Mouse (Mus musculus) frontal cortex, adult 2 months (tissue): ENCODE data around the gene Axdnd1. TPM values are rescaled to one million over a fixed set of nuclear protein-coding genes. Genes with fewer than 3 reads are reported as not detected.
"Not testable (repeated sequence)": the region's sequence is repeated elsewhere in the genome, so short reads cannot be mapped to it uniquely, and the experiment has no call there.

ENCODE experiments used
- DNase-seq, 2 experiments: peaks; one replicate each; pipeline ENCODE4 v3.0.0; 2022; ENCODE audit warnings: low spot score in 1 of 2; ENCODE audit errors: extremely low spot score in 1 of 2
- polyA plus RNA-seq: library from polyadenylated mRNA; depleted of rRNA; stranded (reverse); fragments of >200 nt; gene quantifications from 2 replicates; pipeline ENCODE4 v1.2.3, GENCODE M21; 2012

Axdnd1 gene
- polyA plus RNA-seq, 1 experiment: 0.84 TPM

GRCm38 (mm10) chr1:156437726-156438125 is 16.8 kb upstream of the Axdnd1 start:
- DNase-seq: no peak

- DNase-seq: no peak
Observed at GRCm38 (mm10) chr1:156437016-156437708, 16.2 kb upstream of the Axdnd1 start.

GRCm38 (mm10) chr1:156433497-156433896 is 12.5 kb upstream of the Axdnd1 start:
- DNase-seq: no peak

GRCm38 (mm10) chr1:156432498-156432897 is 11.5 kb upstream of the Axdnd1 start:
- no peak for DNase-seq

GRCm38 (mm10) chr1:156428434-156428833 is 7.5 kb upstream of the Axdnd1 start:
- no peak for DNase-seq

- DNase-seq: no peak
Observed at GRCm38 (mm10) chr1:156425746-156426145, 4.8 kb upstream of the Axdnd1 start.

GRCm38 (mm10) chr1:156424054-156424453 is 3.1 kb upstream of the Axdnd1 start:
- no peak for DNase-seq

GRCm38 (mm10) chr1:156423493-156423892 is 2.5 kb upstream of the Axdnd1 start:
- no peak for DNase-seq

GRCm38 (mm10) chr1:156422856-156423255 is 1.9 kb upstream of the Axdnd1 start:
- DNase-seq: no peak

- peak in 1 of 2 experiments; percentile 75 for DNase-seq
Observed at GRCm38 (mm10) chr1:156418170-156418569, 2.8 kb downstream of the Axdnd1 start.

GRCm38 (mm10) chr1:156408521-156408920 is 12.4 kb downstream of the Axdnd1 start:
- DNase-seq: no peak

- no peak for DNase-seq
Observed at GRCm38 (mm10) chr1:156408004-156408403, 13.0 kb downstream of the Axdnd1 start.

GRCm38 (mm10) chr1:156403251-156403650 is 17.7 kb downstream of the Axdnd1 start:
- no peak for DNase-seq

- DNase-seq: no peak
Observed at GRCm38 (mm10) chr1:156402491-156402890, 18.5 kb downstream of the Axdnd1 start.

- not testable (repeated sequence) for DNase-seq
Observed at GRCm38 (mm10) chr1:156400159-156400558, 20.8 kb downstream of the Axdnd1 start.

- no peak for DNase-seq
Observed at GRCm38 (mm10) chr1:156393148-156393547, 27.8 kb downstream of the Axdnd1 start.

- DNase-seq: no peak
Observed at GRCm38 (mm10) chr1:156386880-156387279, 34.1 kb downstream of the Axdnd1 start.

- DNase-seq: no peak
Observed at GRCm38 (mm10) chr1:156386232-156386631, 34.7 kb downstream of the Axdnd1 start.

GRCm38 (mm10) chr1:156381217-156381616 is 39.7 kb downstream of the Axdnd1 start:
- no peak for DNase-seq

GRCm38 (mm10) chr1:156365740-156366139 is 55.2 kb downstream of the Axdnd1 start, which contains the start of gene Gm2000:
Gm2000 (plus strand) TSS chr1:156366040.
- DNase-seq: no peak

- DNase-seq: no peak
Observed at GRCm38 (mm10) chr1:156352466-156352865, 68.5 kb downstream of the Axdnd1 start.

- DNase-seq: no peak
Observed at GRCm38 (mm10) chr1:156350441-156350840, 70.5 kb downstream of the Axdnd1 start.

GRCm38 (mm10) chr1:156349031-156349430 is 71.9 kb downstream of the Axdnd1 start:
- no peak for DNase-seq
